Mouse (Mus musculus): ENCODE measurements around the gene E130114P18Rik. TPM values are rescaled to one million over a fixed set of nuclear protein-coding genes. Genes with fewer than 3 reads are reported as not detected.

E130114P18Rik gene
- polyA plus RNA-seq, 1 experiment from 2014 or later, result 71.1 TPM

Other genes with a start within 250 kb of the E130114P18Rik start
- 93.7 and 121 TPM in 2 replicates for gene Nfia, start 5.3 kb downstream of the E130114P18Rik start, polyA plus RNA-seq (2015; fragmentation: Nextera tagmentation; extraction: Ambion mirVana)